Mouse (Mus musculus) granulocyte monocyte progenitor cell, adult 5-6 weeks (primary cell): ENCODE results near the gene Snx1. TPM values are rescaled to one million over a fixed set of nuclear protein-coding genes. Genes with fewer than 3 reads are reported as not detected.
A peak's percentile ranks its signal among the peaks of the same experiment; 100 is the strongest.

ENCODE experiments used
- ATAC-seq: replicated peaks from 2 replicates; pipeline ENCODE4 v1.8.0; 2016; ENCODE audit warnings: mild to moderate bottlenecking, moderate TSS enrichment, inconsistent platforms; ENCODE audit not compliant: poor library complexity, severe bottlenecking
- total RNA-seq, 2 experiments: library from RNA; stranded (forward) in 1 of 2; stranded (reverse) in 1 of 2; fragments of 200-712, 200-1000 nt in 1 of 2; fragments of >200 nt in 1 of 2; fragmentation: Nextera tagmentation in 1 of 2; gene quantifications; 2 replicates each; pipeline ENCODE4 v1.2.3; 2014 to 2017

Snx1 gene
- total RNA-seq, 2 experiments from 2014 or later: 71.0 to 124 TPM

GRCm38 (mm10) chr9:66131466-66131865 lies 5.1 kb upstream of the Snx1 start:
- peak; percentile 88 for ATAC-seq

DNA sequence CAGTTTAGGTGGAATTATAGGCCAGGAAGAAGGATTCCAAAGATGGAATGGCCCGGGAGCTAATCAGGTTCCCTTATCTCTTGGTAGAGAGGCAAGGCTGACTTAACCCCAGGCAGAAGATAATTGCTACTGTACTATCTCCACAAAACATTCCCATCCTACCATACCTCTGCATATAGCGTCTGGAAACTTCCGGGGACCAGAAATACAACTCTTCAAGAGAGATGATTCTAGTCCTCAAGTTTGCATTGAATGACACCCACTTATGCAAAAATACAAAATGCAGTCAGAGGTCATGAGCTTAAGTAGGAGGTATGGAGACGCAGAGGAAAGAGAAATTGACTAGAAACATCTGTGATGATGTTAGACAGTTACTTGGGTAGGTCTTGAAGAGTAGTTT lies 1.5 kb upstream of the Snx1 start:
- ATAC-seq: no peak

GRCm38 (mm10) chr9:66127193-66127546 lies 783 bp upstream of the Snx1 start:
- no peak for ATAC-seq

- no peak for ATAC-seq
These were observed 588 bp downstream of the Snx1 start for GRCm38 (mm10) chr9:66125543-66126455.

- ATAC-seq: peak; percentile 87
These were observed 1.5 kb downstream of the Snx1 start for GRCm38 (mm10) chr9:66124681-66125542.

- ATAC-seq: peak; percentile 19; the same call in 1 of the 2 replicates
These were observed 2.3 kb downstream of the Snx1 start for GRCm38 (mm10) chr9:66124111-66124531.

- ATAC-seq: no peak
These were observed 2.7 kb downstream of the Snx1 start for GRCm38 (mm10) chr9:66123648-66124047.

GRCm38 (mm10) chr9:66121421-66121820 lies 5.0 kb downstream of the Snx1 start:
- ATAC-seq: no peak

DNA sequence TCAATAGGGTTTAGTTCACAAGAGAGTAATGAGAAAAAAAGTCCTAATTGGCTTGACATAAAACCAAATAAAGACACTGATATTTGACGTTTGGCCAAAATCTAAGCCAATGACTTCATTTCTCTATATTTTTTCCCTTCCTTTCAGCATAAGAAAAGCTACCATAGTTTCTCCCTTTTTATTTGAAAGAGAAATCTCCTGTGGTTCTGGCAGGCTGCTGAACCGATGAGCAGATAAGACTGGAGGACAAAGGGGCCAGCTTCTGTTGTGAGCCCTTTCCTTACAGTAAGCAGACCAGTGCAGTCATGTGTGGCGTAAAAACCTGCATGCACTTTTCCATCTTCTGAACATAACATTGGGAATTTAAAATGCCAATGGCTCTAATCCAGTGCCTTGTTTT lies 5.4 kb downstream of the Snx1 start:
- ATAC-seq: no peak

DNA sequence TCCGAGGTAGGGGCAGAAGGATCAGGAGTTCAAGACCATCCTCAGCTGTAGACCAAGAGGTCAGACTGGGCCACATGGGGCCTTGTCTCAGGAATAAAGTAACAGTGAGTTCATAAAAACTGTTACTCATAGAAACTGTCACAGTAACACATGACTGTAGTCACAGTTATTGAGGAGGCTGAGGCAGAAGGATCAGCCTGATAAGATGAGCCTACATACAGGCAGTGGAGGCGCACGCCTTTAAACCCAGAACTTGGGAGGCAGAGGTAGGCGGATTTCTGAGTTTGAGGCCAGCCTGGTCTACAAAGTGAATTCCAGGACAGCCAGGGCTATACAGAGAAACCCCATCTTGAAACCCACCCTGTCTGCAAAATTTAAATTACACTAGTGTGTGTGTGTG lies 6.3 kb downstream of the Snx1 start:
- ATAC-seq: no peak

- no peak for ATAC-seq
These were observed 6.9 kb downstream of the Snx1 start for GRCm38 (mm10) chr9:66119498-66119897.

DNA sequence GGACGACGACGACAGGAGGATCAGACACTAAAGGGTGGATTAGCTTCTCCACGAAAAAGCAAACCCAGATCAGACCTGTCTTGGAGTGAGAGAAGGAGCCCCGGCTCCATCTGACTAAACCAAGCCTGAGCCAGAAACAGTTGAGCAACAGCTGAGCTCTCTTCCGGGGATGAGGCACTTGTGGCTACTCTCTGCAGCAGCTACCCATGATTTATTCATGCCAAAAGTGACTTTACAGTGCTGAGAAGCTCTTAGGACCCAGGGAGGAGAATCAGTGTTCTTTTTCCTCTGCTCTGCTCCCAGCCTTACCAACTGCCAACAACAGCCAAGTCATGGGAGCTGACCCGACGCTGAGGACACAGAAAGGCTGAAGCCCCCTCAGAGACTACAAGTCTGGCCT lies 9.5 kb downstream of the Snx1 start:
- ATAC-seq: peak; percentile 34; the same call in 1 of the 2 replicates

DNA sequence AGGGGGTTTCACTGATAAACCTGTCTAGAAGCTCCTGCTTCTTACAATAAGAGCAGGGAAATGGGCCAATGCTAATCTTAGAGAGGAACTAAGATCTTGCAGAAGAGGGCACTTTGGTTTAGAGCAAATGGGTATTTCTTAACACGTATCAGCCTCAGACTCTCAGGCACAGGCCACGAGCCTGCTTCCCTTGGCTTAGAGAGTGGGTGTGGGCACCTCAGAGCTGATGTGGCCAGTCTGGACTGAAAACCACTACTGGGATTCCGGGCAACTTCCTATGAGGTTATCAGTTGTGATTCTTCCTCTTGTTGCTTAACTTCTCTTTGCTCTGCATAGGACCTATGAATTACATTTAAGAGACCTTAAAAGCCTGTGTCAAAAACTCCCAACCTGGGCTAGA lies 12.0 kb downstream of the Snx1 start:
- ATAC-seq: peak; percentile 97

- ATAC-seq: no peak
These were observed 15.6 kb downstream of the Snx1 start for GRCm38 (mm10) chr9:66110611-66111379.

DNA sequence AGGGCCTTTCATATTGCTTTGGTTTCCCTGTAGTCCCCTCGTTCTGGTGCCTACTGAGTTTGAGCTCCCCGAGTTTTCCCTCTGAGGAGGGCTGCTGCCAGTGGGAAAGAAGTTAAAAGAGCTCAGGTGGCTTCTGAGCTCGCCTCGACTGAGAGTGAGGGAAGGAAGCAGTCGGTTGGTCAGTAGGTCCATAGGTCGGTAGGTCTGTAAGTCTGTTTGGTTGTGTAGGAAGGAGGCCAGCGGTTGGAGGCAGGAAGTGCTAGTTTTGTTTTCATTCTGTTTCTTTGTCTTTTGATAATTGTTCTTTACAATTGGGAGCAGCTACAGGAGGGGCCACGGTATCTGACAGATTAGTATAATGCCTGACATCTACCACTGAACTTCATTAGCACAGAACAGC lies 16.3 kb downstream of the Snx1 start:
- no peak for ATAC-seq

GRCm38 (mm10) chr9:66109574-66109973 lies 16.8 kb downstream of the Snx1 start:
- no peak for ATAC-seq

- ATAC-seq: no peak
These were observed 21.2 kb downstream of the Snx1 start for GRCm38 (mm10) chr9:66105168-66105567.

- no peak for ATAC-seq
These were observed 21.8 kb downstream of the Snx1 start for GRCm38 (mm10) chr9:66104601-66105000.

DNA sequence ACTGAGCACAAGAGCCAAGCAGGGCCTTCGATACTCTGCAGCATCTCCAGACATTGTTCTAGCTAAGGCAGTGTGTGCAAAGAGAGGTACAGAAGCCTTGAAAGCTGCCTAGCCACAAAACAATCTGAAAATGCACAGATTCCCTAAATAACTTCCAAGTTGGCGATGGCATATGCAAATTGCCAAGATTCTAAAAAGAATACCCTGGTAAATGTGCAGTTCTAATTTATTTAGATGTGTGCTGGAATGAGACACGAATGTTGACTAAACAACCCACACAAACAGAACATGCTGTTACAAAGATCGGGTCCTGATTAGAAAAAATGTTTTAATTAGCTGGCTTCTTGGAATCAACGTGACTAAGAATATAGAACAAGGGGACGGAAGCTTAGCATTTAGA lies 23.7 kb downstream of the Snx1 start:
- no peak for ATAC-seq

GRCm38 (mm10) chr9:66101577-66101976 lies 24.8 kb downstream of the Snx1 start:
- no peak for ATAC-seq

GRCm38 (mm10) chr9:66092664-66093063 lies 33.7 kb downstream of the Snx1 start:
- no peak for ATAC-seq
